Mouse (Mus musculus): Measurements from ENCODE around the gene Lipa. TPM values are rescaled to one million over a fixed set of nuclear protein-coding genes. Genes with fewer than 3 reads are reported as not detected.

Lipa gene
- polyA plus RNA-seq, 1 experiment from 2014 or later: 32.4 TPM

GRCm38 (mm10) chr19:34517812-34518594 lies 9.3 kb downstream of the Lipa start:
- Histone ChIP-seq H3K9ac (ENCODE audit: low read length) (no peak overlapping the region), H3K9me3 (replicated peaks; ENCODE audit: control insufficient read depth, low read length) (no peaks in the 10 kb centered on the region), H3K4me3 (replicated peaks; ENCODE audit: low read length) (no peak overlapping the region), H3K27me3 (ENCODE audit: control insufficient read depth, insufficient read depth, low read length) (no peaks in the 10 kb centered on the region), H3K4me2 (ENCODE audit: low read depth, low read length) (no peak overlapping the region), H3K27ac (ENCODE audit: low read length) (no peak overlapping the region), H3K4me1 (ENCODE audit: control insufficient read depth, insufficient read depth, low read length) (no peaks in the 10 kb centered on the region), H3K36me3 (ENCODE audit: control insufficient read depth, insufficient read depth, low read length) (no peaks in the 10 kb centered on the region; the same call in 1 of the 2 replicates)
- WGBS: 85% methylated on average over 13 of the region's 13 CpGs
- ATAC-seq (ENCODE audit: insufficient read depth, low FRiP score): no peak

DNA sequence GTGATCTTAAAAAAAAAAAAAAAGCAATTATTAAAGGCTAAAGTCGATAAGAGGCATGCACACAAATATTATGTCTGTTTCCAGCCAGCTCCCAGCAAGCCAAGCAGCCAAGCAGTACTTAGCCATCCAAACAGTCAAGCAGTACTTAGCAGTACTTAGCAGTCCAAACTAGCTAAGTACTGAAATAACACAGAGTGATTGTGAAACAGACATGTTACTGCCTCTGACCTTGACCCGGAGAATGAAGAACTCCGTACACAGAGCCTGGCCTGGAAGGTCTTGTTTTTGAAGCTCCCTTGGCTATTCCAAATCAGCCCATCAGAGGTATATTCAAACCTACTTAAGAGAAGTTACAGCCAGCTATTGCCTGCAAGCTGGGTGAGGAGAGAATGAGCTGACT lies 10.1 kb downstream of the Lipa start:
- Histone ChIP-seq H3K4me1 (ENCODE audit: control insufficient read depth, insufficient read depth, low read length) (no peaks in the 10 kb centered on the region), H3K9me3 (replicated peaks; ENCODE audit: control insufficient read depth, low read length) (no peaks in the 10 kb centered on the region), H3K9ac (ENCODE audit: low read length) (no peak overlapping the region), H3K4me2 (ENCODE audit: low read depth, low read length) (no peak overlapping the region), H3K27me3 (ENCODE audit: control insufficient read depth, insufficient read depth, low read length) (no peaks in the 10 kb centered on the region), H3K27ac (ENCODE audit: low read length) (no peak overlapping the region), H3K4me3 (replicated peaks; ENCODE audit: low read length) (no peak overlapping the region), H3K36me3 (ENCODE audit: control insufficient read depth, insufficient read depth, low read length) (no peaks in the 10 kb centered on the region; the same call in 1 of the 2 replicates)
- 78% methylated on average over 3 of the region's 3 CpGs for WGBS
- no peak for ATAC-seq (ENCODE audit: insufficient read depth, low FRiP score)

GRCm38 (mm10) chr19:34516346-34516745 lies 10.9 kb downstream of the Lipa start:
- WGBS: 81% methylated on average over 2 of the region's 2 CpGs
- H3K27ac ChIP-seq (ENCODE audit: low read length): no peak overlapping the region

DNA sequence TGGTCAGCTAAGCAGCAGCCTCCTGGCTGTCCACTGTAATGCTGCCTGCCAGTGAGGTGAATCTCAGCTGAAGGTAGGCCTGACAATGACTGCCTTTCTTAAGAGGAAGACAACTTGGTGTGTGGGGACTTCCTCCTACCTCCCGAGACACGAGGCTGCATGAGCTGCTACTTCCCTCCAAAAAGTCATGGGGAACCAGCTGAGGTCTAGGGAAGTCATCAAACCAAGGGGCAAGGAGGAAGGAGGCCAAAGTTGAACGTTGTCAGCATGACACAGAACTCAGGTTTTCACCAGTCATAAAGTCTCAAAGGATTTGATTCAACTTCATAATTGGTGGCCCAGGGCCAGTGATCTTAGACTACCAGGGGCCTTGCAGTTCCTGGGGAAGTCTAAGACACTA lies 11.6 kb downstream of the Lipa start:
- no peak for ATAC-seq (ENCODE audit: insufficient read depth, low FRiP score)
- 77% methylated on average over 3 of the region's 3 CpGs for WGBS
- no peak overlapping the region for H3K9ac ChIP-seq (ENCODE audit: low read length)
- H3K4me1 ChIP-seq (ENCODE audit: control insufficient read depth, insufficient read depth, low read length): no peaks in the 10 kb centered on the region
- H3K36me3 ChIP-seq (ENCODE audit: control insufficient read depth, insufficient read depth, low read length): no peaks in the 10 kb centered on the region; the same call in 1 of the 2 replicates
- no peaks in the 10 kb centered on the region for H3K27me3 ChIP-seq (ENCODE audit: control insufficient read depth, insufficient read depth, low read length)
- no peak overlapping the region for H3K4me3 ChIP-seq (replicated peaks; ENCODE audit: low read length)
- H3K9me3 ChIP-seq (replicated peaks; ENCODE audit: control insufficient read depth, low read length): no peaks in the 10 kb centered on the region
- no peak overlapping the region for H3K27ac ChIP-seq (ENCODE audit: low read length)
- no peak overlapping the region for H3K4me2 ChIP-seq (ENCODE audit: low read depth, low read length)

More at GRCm38 (mm10) chr19:34516346-34516745, 10.9 kb downstream of the Lipa start:
- ATAC-seq (ENCODE audit: insufficient read depth, low FRiP score): no peak
- Histone ChIP-seq H3K4me3 (replicated peaks; ENCODE audit: low read length) (no peak overlapping the region), H3K36me3 (ENCODE audit: control insufficient read depth, insufficient read depth, low read length) (no peaks in the 10 kb centered on the region; the same call in 1 of the 2 replicates), H3K27me3 (ENCODE audit: control insufficient read depth, insufficient read depth, low read length) (no peaks in the 10 kb centered on the region), H3K4me2 (ENCODE audit: low read depth, low read length) (no peak overlapping the region), H3K9ac (ENCODE audit: low read length) (no peak overlapping the region), H3K4me1 (ENCODE audit: control insufficient read depth, insufficient read depth, low read length) (no peaks in the 10 kb centered on the region), H3K9me3 (replicated peaks; ENCODE audit: control insufficient read depth, low read length) (no peaks in the 10 kb centered on the region)

GRCm38 (mm10) chr19:34511528-34511927 lies 15.7 kb downstream of the Lipa start:
- H3K27me3 ChIP-seq (ENCODE audit: control insufficient read depth, insufficient read depth, low read length): no peaks in the 10 kb centered on the region
- H3K36me3 ChIP-seq (ENCODE audit: control insufficient read depth, insufficient read depth, low read length): peaks cover 6% of the 10 kb centered on the region; the same call in 1 of the 2 replicates
- 45% methylated on average over 8 of the region's 8 CpGs for WGBS
- H3K9ac ChIP-seq (ENCODE audit: low read length): no peak overlapping the region
- H3K4me1 ChIP-seq (ENCODE audit: control insufficient read depth, insufficient read depth, low read length): no peaks in the 10 kb centered on the region
- no peak overlapping the region for H3K4me3 ChIP-seq (replicated peaks; ENCODE audit: low read length)
- H3K27ac ChIP-seq (ENCODE audit: low read length): no peak overlapping the region
- no peaks in the 10 kb centered on the region for H3K9me3 ChIP-seq (replicated peaks; ENCODE audit: control insufficient read depth, low read length)
- no peak for ATAC-seq (ENCODE audit: insufficient read depth, low FRiP score)
- H3K4me2 ChIP-seq (ENCODE audit: low read depth, low read length): no peak overlapping the region

GRCm38 (mm10) chr19:34510717-34511116 lies 16.6 kb downstream of the Lipa start:
- H3K27ac ChIP-seq (ENCODE audit: low read length): no peak overlapping the region
- 71% methylated on average over 5 of the region's 5 CpGs for WGBS
- H3K4me1 ChIP-seq (ENCODE audit: control insufficient read depth, insufficient read depth, low read length): no peaks in the 10 kb centered on the region
- ATAC-seq (ENCODE audit: insufficient read depth, low FRiP score): no peak
- H3K9me3 ChIP-seq (replicated peaks; ENCODE audit: control insufficient read depth, low read length): no peaks in the 10 kb centered on the region
- H3K4me2 ChIP-seq (ENCODE audit: low read depth, low read length): no peak overlapping the region
- H3K4me3 ChIP-seq (replicated peaks; ENCODE audit: low read length): no peak overlapping the region
- H3K9ac ChIP-seq (ENCODE audit: low read length): no peak overlapping the region
- H3K27me3 ChIP-seq (ENCODE audit: control insufficient read depth, insufficient read depth, low read length): no peaks in the 10 kb centered on the region
- H3K36me3 ChIP-seq (ENCODE audit: control insufficient read depth, insufficient read depth, low read length): peaks cover 14% of the 10 kb centered on the region; the same call in 1 of the 2 replicates

DNA sequence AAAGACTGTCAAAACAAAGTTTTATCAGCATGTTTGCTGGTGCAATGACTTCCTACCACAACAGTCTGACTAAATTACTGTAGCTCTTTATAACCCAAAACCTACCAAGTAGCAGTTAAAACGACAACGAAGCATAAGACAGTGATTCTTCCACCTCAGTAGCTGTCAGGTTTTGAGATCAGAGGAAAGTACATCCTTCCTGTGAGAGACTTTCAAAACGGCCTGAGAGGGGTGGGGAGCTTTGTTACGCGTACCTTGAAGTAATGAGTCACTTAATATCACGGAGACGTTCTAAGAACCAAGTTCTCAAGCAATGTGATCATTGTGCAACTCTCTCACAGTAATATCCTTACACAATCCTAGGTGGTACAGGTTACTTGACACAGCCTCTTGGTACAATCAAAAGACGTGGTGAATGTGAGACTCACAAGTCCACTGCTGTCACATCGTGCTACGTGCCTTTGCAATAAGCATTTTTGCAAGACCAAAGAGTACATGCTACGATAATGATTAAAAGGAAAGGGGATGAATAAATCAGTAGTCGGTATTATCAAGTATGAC lies 22.0 kb downstream of the Lipa start:
- H3K9ac ChIP-seq (ENCODE audit: low read length): no peak overlapping the region
- H3K9me3 ChIP-seq (replicated peaks; ENCODE audit: control insufficient read depth, low read length): no peaks in the 10 kb centered on the region
- 83% methylated on average over 12 of the region's 12 CpGs for WGBS
- H3K4me2 ChIP-seq (ENCODE audit: low read depth, low read length): no peak overlapping the region
- peaks cover 20% of the 10 kb centered on the region; the same call in 1 of the 2 replicates for H3K36me3 ChIP-seq (ENCODE audit: control insufficient read depth, insufficient read depth, low read length)
- no peak for ATAC-seq (ENCODE audit: insufficient read depth, low FRiP score)
- H3K27me3 ChIP-seq (ENCODE audit: control insufficient read depth, insufficient read depth, low read length): no peaks in the 10 kb centered on the region
- H3K4me1 ChIP-seq (ENCODE audit: control insufficient read depth, insufficient read depth, low read length): no peaks in the 10 kb centered on the region
- no peak overlapping the region for H3K4me3 ChIP-seq (replicated peaks; ENCODE audit: low read length)
- H3K27ac ChIP-seq (ENCODE audit: low read length): no peak overlapping the region

- 40% methylated on average over 4 of the region's 4 CpGs for WGBS
- peak; percentile 64; the same call in 1 of the 2 replicates for ATAC-seq (ENCODE audit: insufficient read depth, low FRiP score)
- H3K27me3 ChIP-seq (ENCODE audit: control insufficient read depth, insufficient read depth, low read length): no peaks in the 10 kb centered on the region
- peaks cover 6% of the 10 kb centered on the region; the same call in 1 of the 2 replicates for H3K36me3 ChIP-seq (ENCODE audit: control insufficient read depth, insufficient read depth, low read length)
- no peak overlapping the region for H3K4me3 ChIP-seq (replicated peaks; ENCODE audit: low read length)
- no peak overlapping the region for H3K9ac ChIP-seq (ENCODE audit: low read length)
- H3K9me3 ChIP-seq (replicated peaks; ENCODE audit: control insufficient read depth, low read length): no peaks in the 10 kb centered on the region
- no peak overlapping the region for H3K4me2 ChIP-seq (ENCODE audit: low read depth, low read length)
- no peaks in the 10 kb centered on the region for H3K4me1 ChIP-seq (ENCODE audit: control insufficient read depth, insufficient read depth, low read length)
- no peak overlapping the region for H3K27ac ChIP-seq (ENCODE audit: low read length)
Measured at GRCm38 (mm10) chr19:34500763-34501162, 26.5 kb downstream of the Lipa start.

- Histone ChIP-seq H3K9ac (ENCODE audit: low read length) (no peak overlapping the region), H3K27ac (ENCODE audit: low read length) (no peak overlapping the region), H3K27me3 (ENCODE audit: control insufficient read depth, insufficient read depth, low read length) (no peaks in the 10 kb centered on the region), H3K4me1 (ENCODE audit: control insufficient read depth, insufficient read depth, low read length) (no peaks in the 10 kb centered on the region), H3K4me3 (replicated peaks; ENCODE audit: low read length) (no peak overlapping the region), H3K4me2 (ENCODE audit: low read depth, low read length) (no peak overlapping the region), H3K9me3 (replicated peaks; ENCODE audit: control insufficient read depth, low read length) (no peaks in the 10 kb centered on the region), H3K36me3 (ENCODE audit: control insufficient read depth, insufficient read depth, low read length) (peaks cover 4% of the 10 kb centered on the region; the same call in 1 of the 2 replicates)
- 70% methylated on average over 1 of the region's 1 CpGs for WGBS
- ATAC-seq (ENCODE audit: insufficient read depth, low FRiP score): 0 out of 2 replicates have a peak, but pooled peaks have one; percentile 13
Measured at GRCm38 (mm10) chr19:34496353-34496752, 30.9 kb downstream of the Lipa start.
